Mouse (Mus musculus) left cerebral cortex, adult 2 months (tissue): ENCODE measurements around the gene En1. TPM values are rescaled to one million over a fixed set of nuclear protein-coding genes. Genes with fewer than 3 reads are reported as not detected.

ENCODE experiments used
- DNase-seq, 2 experiments: peaks; one replicate each; pipeline ENCODE4 v3.0.0; 2021 to 2022; ENCODE audit warnings: low spot score in 2 of 2, mixed read lengths in 1 of 2; ENCODE audit errors: extremely low spot score in 1 of 2
- H3K27ac ChIP-seq: fragments of 200-600 bp; 2 replicates; pipeline ENCODE4 v1.8.1; 2022
- H3K4me3 ChIP-seq: fragments of 200-600 bp; 2 replicates; pipeline ENCODE4 v1.8.1; 2022
- CTCF ChIP-seq: fragments of 200-600 bp; IDR thresholded peaks from 2 replicates; pipeline ENCODE4 v1.8.1; 2022; ENCODE audit warnings: antibody characterized with exemption, mild to moderate bottlenecking, moderate library complexity
- intact Hi-C: fragments of 180-260 bp; cut with DNase I; formaldehyde crosslinking; loops from one replicate; pipeline ENCODE4 v1.15.1; 2025
- total RNA-seq, 2 experiments: library from RNA; stranded (reverse); gene quantifications; 2 replicates each; pipeline ENCODE4 v1.2.3; 2021

En1 gene
- total RNA-seq, 2 experiments from 2014 or later, result not detected

GRCm38 (mm10) chr1:120601253-120601836 is 873 bp upstream of the En1 start:
- Histone ChIP-seq H3K4me3 (no peak overlapping the region), H3K27ac (no peak overlapping the region)
- no peak for TF ChIP-seq CTCF
- intact Hi-C loops, result loop anchor here (5.0 kb wide), 1 partner anchor 726 kb away; no protein-coding TSS in a partner anchor
- DNase-seq, result no peak

- intact Hi-C loops, result loop anchor here (5.0 kb wide), 1 partner anchor 724 kb away; no protein-coding TSS in a partner anchor
- Histone ChIP-seq H3K4me3 (peak overlapping the region; percentile 18), H3K27ac (no peak overlapping the region)
- TF ChIP-seq CTCF, result no peak
- DNase-seq, result no peak
Observed at GRCm38 (mm10) chr1:120602876-120603655, 848 bp downstream of the En1 start.

GRCm38 (mm10) chr1:120603656-120604051 is 1.4 kb downstream of the En1 start:
- intact Hi-C loops, result loop anchor here (5.0 kb wide), 1 partner anchor 724 kb away; no protein-coding TSS in a partner anchor
- no peak overlapping the region for H3K27ac ChIP-seq
- no peak for TF ChIP-seq CTCF
- H3K4me3 ChIP-seq, result no peak overlapping the region
- no peak for DNase-seq

GRCm38 (mm10) chr1:120604431-120605142 is 2.4 kb downstream of the En1 start:
- TF ChIP-seq CTCF, result no peak
- no peak overlapping the region for H3K4me3 ChIP-seq
- DNase-seq, result no peak
- intact Hi-C loops, result loop anchor here (5.0 kb wide), 1 partner anchor 723 kb away; no protein-coding TSS in a partner anchor
- no peak overlapping the region for H3K27ac ChIP-seq

- TF ChIP-seq CTCF, result no peak
- intact Hi-C loops, result no loop called here
- H3K4me3 ChIP-seq, result no peak overlapping the region
- DNase-seq, result no peak
- no peak overlapping the region for H3K27ac ChIP-seq
Observed at GRCm38 (mm10) chr1:120605143-120605435, 2.9 kb downstream of the En1 start.

GRCm38 (mm10) chr1:120605521-120606310 is 3.5 kb downstream of the En1 start:
- intact Hi-C loops, result no loop called here
- Histone ChIP-seq H3K27ac (no peak overlapping the region), H3K4me3 (no peak overlapping the region)
- DNase-seq, result no peak
- no peak for TF ChIP-seq CTCF

- Histone ChIP-seq H3K27ac (no peak overlapping the region), H3K4me3 (no peak overlapping the region)
- TF ChIP-seq CTCF, result no peak
- intact Hi-C loops, result no loop called here
- no peak for DNase-seq
Observed at GRCm38 (mm10) chr1:120606641-120607575, 4.7 kb downstream of the En1 start.

- H3K27ac ChIP-seq, result no peak overlapping the region
- no peak for DNase-seq
- intact Hi-C loops, result no loop called here
- no peak for TF ChIP-seq CTCF
- H3K4me3 ChIP-seq, result no peak overlapping the region
Observed at GRCm38 (mm10) chr1:120607576-120608400, 5.6 kb downstream of the En1 start.

- H3K4me3 ChIP-seq, result no peak overlapping the region
- intact Hi-C loops, result no loop called here
- no peak for TF ChIP-seq CTCF
- DNase-seq, result no peak
- no peak overlapping the region for H3K27ac ChIP-seq
Observed at GRCm38 (mm10) chr1:120608461-120608860, 6.2 kb downstream of the En1 start.

GRCm38 (mm10) chr1:120609611-120610010 is 7.4 kb downstream of the En1 start:
- TF ChIP-seq CTCF, result no peak
- no peak overlapping the region for H3K4me3 ChIP-seq
- DNase-seq, result no peak
- intact Hi-C loops, result no loop called here
- H3K27ac ChIP-seq, result no peak overlapping the region
